Mouse (Mus musculus): ENCODE measurements at regions not wholly inside any gene's neighbourhood (a gene's known extent, or its start where the extent isn't known, plus 50 kb on each side); places are given as distances from the start of the nearest gene placed in this dataset.

GRCm38 (mm10) chr14:105841888-105842287, 54.7 kb downstream of the Spry2 start:
- DNase-seq (ENCODE audit: low spot score in 2 of 2): no peak

DNA sequence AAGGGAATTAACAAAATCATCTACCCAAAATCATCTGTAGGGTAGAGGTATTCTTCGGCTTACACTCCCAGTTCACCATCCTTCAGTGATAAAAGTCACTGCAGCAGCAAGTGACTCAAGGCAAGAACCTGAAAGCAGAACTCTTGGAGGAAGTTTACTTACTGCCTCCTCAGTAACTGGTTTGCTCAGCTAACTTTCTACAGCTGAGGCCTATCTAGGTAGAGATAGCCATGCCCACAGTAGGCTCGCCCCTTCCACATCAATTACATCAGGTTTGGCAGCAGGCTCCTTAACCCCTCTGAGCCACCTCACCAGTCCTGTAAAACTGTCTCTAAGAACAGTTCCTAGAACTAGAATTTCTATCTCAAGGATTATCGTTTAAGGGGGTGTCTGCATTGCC, 59.1 kb downstream of the Spry2 start:
- DNase-seq (ENCODE audit: low spot score in 2 of 2): no peak

GRCm38 (mm10) chr14:105830701-105831100, 65.9 kb downstream of the Spry2 start:
- no peak for DNase-seq (ENCODE audit: low spot score in 2 of 2)

GRCm38 (mm10) chr14:105830301-105830700, 66.3 kb downstream of the Spry2 start:
- no peak for DNase-seq (ENCODE audit: low spot score in 2 of 2)

GRCm38 (mm10) chr14:105823129-105823528, 73.5 kb downstream of the Spry2 start:
- DNase-seq (ENCODE audit: low spot score in 2 of 2): no peak

GRCm38 (mm10) chr14:105822653-105823052, 74.0 kb downstream of the Spry2 start:
- DNase-seq (ENCODE audit: low spot score in 2 of 2): no peak

DNA sequence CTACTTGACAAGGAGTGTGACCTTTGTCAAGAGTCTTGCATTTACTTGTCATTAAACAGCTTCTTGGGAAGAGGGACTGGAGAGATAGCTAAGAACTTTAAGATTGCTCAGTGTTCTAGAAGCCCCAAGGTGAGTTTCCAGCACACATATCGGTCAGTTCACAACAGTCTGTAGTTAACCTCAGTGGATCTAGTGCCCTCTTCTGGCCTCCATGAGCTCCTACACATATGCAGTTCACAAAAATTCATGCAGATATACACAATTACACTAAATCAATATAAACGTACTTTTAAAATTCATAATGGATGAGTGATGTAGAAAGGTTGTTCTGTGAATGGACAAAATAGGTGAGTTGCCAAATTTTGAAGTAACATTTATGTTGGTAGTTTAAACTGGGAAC, 77.1 kb downstream of the Spry2 start:
- no peak for DNase-seq (ENCODE audit: low spot score in 2 of 2)

DNA sequence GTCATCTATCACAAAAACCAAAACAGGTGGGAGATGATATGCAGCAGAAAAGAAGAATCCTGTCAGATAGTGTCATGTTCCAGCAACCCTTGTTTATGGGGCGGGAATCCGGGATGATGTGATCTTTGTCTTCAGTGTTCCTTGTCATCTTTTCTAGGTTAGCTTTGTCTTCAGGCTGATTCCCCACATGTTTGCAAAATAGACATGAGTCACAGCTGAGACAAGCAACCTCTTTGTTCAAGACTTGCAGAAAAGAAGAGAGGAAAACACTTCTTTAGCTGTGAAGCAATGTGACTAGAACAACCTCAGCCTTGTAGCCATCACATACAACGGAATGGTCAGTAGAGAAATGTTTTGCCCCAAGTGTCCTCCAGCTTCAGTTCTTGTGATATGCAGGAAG, 77.8 kb downstream of the Spry2 start:
- DNase-seq (ENCODE audit: low spot score in 2 of 2): no peak

DNA sequence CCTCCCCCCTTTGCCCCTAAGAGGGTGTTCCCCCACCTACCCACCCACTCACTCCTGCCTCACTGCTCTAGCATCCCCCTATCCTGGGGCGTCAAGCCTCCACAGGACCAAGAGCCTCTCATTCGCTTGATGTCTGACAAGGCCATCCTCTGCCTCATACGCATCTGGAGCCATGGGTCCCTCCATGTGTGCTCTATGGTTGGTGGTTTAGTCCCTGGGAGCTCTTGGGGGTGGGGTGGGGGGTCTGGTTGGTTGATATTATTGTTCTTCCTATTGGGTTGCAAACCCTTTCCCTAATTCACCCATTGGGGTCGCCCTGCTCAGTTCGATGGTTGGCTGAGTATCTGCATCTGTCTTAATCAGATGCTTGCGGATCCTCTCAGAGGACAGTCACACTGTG, 79.1 kb downstream of the Spry2 start:
- DNase-seq (ENCODE audit: low spot score in 2 of 2): no peak

- no peak for DNase-seq (ENCODE audit: low spot score in 2 of 2)
Measured at GRCm38 (mm10) chr14:105815827-105816226, 80.8 kb downstream of the Spry2 start.

- no peak for DNase-seq (ENCODE audit: low spot score in 2 of 2)
Measured at GRCm38 (mm10) chr14:105815281-105815680, 81.3 kb downstream of the Spry2 start.

GRCm38 (mm10) chr14:105813661-105814060, 83.0 kb downstream of the Spry2 start:
- no peak for DNase-seq (ENCODE audit: low spot score in 2 of 2)

DNA sequence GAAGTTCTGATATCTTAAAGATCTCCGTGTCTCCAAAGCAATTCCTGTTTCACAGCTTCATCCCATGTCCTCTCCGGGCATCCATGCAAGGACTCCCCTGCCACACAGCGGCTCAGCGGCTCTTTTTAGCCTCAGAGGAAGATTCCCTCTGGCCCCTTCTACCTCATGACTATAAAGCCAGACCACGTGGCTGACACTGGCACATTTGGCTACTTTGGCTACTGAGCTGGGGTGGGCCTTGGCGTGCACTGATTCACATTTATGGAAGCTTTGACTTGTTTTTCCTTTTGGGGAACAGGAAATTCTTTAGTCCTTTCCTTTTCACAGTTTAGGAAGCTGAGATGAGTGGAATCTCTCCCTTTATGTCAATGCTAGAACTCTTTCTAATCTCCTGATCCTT, 83.5 kb downstream of the Spry2 start:
- DNase-seq (ENCODE audit: low spot score in 2 of 2): no peak

DNA sequence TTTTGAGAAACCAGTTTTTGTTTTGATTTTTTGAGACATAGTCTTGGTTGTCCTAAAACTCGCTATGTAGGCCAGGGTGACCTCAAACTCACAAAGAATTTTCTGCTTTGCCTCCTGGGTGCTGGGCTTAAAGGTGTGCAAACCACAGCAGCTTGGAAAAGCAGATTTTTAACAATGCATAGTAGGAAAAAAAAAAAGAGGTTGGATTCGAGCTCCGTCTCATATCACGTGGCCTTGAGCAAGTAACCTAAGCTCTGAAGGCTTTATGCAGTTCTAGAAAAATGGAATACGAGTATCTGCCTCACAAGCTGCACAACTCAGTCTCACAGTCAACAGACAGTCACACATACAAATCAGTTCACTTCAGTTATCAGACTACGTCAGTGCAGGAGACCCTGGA, 90.9 kb downstream of the Spry2 start:
- DNase-seq (ENCODE audit: low spot score in 2 of 2): no peak

DNA sequence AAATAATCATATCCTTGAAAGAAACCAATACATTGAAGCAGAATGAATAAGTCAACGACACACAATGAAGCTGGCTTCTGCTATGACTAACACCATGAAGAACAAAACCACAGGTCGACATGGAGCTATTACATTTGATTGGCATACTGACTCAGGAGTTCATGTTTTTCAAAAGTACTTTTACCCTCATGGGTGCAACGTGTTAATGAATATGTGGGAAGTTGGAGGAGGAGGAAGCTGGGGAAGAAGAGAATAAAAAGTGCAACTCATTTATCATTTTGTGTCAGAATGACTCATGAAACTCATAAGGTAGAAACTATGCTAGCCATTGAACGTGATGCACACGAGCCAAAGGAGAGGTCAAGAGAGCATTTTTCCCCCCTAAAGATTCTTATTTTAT, 91.3 kb downstream of the Spry2 start:
- no peak for DNase-seq (ENCODE audit: low spot score in 2 of 2)

GRCm38 (mm10) chr14:105804761-105805160, 91.9 kb downstream of the Spry2 start:
- no peak for DNase-seq (ENCODE audit: low spot score in 2 of 2)

DNA sequence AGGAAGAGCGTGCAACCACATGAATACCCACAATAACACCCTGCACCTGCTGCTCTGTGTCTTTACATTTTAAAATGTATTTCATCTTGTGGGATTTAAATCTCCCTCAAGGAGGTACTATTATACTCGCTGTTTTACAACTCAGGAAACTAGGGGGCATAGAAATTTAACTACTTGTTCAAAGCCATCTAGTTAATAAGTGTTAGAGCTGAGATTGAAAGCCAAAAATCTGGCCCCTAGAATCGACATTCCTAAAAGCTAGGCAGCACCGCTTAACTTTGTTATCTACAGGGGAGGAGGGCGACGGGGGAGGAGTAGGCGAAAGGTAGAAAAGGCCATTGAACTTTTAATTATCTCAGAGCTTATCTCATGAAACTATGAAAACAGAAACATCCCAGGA, 93.3 kb downstream of the Spry2 start:
- DNase-seq (ENCODE audit: low spot score in 2 of 2): no peak

DNA sequence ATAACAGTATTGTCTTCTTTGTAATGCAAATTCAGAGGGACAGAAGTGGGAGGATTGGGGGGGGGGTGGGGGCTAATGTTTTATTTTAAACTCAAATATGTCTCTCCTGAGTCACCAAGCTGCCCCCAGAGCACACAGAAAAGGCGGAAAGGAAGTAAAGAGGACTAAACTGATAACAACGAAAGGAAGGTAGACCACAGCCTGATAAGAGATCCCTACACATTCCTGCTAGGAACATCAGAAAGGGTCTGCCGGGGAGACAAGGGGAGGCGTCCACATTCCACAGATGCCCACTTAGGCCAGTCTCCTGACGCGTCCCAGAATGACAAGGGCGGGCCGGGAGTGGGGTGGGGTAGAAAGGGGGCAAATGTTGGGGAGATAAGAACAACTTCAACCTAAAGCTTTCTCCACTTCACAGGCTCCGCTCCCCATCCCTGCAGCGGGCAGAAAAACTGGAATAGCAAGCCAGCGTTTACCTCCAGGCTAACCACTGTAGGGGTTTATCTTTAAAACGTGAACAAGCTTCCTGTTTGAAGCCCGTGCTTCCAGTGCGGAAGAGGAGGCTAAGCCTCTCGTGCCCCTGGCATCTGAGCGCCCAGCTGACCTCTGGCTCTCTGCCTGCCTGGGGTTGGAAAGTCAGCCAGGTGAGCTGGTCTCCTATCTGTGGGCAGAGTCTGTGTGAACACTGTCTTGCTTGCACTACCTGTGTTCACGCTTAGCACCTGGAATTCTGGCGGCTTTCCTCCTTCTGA, 93.9 kb downstream of the Spry2 start:
- DNase-seq (ENCODE audit: low spot score in 2 of 2): no peak

- DNase-seq (ENCODE audit: low spot score in 2 of 2): no peak
Measured at GRCm38 (mm10) chr14:105800142-105800925, 96.3 kb downstream of the Spry2 start.

GRCm38 (mm10) chr14:105799401-105799861, 97.2 kb downstream of the Spry2 start:
- no peak for DNase-seq (ENCODE audit: low spot score in 2 of 2)

DNA sequence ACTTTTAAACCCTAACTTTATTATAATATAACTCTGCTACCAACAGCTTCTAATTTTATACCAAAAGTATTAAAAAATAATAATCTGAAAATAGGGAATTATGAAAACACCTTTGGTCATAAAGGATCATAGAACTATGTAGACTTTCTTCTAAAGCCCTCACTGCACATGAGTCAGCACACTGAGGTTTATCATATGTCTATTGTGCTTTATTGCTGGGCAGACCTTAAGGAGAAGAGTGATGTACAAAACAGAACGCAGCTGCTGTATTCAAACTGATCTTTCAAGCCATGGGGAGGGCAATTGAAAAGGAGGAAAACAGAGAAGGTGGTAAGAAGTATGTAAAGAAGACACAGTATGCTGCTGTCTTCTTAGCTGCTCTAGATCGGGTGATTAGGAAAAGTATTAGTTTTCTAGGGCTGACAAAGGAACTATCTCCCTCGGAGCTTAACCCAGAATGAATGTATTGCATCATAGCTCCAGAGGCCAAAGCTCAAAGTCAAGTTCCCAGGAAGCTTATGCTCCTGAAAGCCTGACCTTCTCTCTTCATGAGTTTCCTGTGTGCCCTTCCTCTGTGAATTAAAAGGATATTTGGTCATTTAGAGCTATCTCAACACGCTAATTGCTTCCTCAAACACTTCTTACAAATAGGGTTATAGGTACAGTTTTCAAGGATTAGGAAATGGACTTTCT, 103.5 kb downstream of the Spry2 start:
- DNase-seq (ENCODE audit: low spot score in 2 of 2): no peak

GRCm38 (mm10) chr14:105790441-105790840, 106.2 kb downstream of the Spry2 start:
- DNase-seq (ENCODE audit: low spot score in 2 of 2): no peak

GRCm38 (mm10) chr14:105783428-105783827, 113.2 kb downstream of the Spry2 start:
- no peak for DNase-seq (ENCODE audit: low spot score in 2 of 2)
